Mouse (Mus musculus) CH12.LX (cell line): Measurements from ENCODE around the gene Ccdc114.

Experiments
- CHD1 ChIP-seq: IDR thresholded peaks from 2 replicates; pipeline ENCODE4 v1.6.1; 2012; ENCODE audit warnings: low read depth, low read length, improper control_type of control experiment, inconsistent platforms
- CTCF ChIP-seq, 2 experiments: IDR thresholded peaks in 1 of 2; conservative IDR thresholded peaks in 1 of 2; 2 replicates each; pipeline ENCODE4 v1.5.1; 2011 to 2012; ENCODE audit warnings: low read depth in 2 of 2, low read length in 2 of 2, improper control_type of control experiment in 1 of 2, inconsistent platforms in 1 of 2, mild to moderate bottlenecking in 1 of 2, moderate library complexity in 1 of 2
- EP300 ChIP-seq: IDR thresholded peaks from 2 replicates; pipeline ENCODE4 v1.6.1; 2011; ENCODE audit warnings: low read length, improper control_type of control experiment
- JUN ChIP-seq: IDR thresholded peaks from 2 replicates; pipeline ENCODE4 v1.6.1; 2011; ENCODE audit warnings: low read depth, mild to moderate bottlenecking, low read length, improper control_type of control experiment, moderate library complexity; ENCODE audit not compliant: insufficient read depth
- POLR2A ChIP-seq: IDR thresholded peaks from 2 replicates; pipeline ENCODE4 v1.6.1; 2011; ENCODE audit warnings: low read depth, mild to moderate bottlenecking, improper control_type of control experiment, low read length
- POLR2AphosphoS2 ChIP-seq: IDR thresholded peaks from 2 replicates; pipeline ENCODE4 v1.6.1; 2011; ENCODE audit warnings: low read depth, low read length, improper control_type of control experiment
- SIN3A ChIP-seq: IDR thresholded peaks from 2 replicates; pipeline ENCODE4 v1.6.1; 2012; ENCODE audit warnings: low read length, improper control_type of control experiment, inconsistent platforms
- SMC3 ChIP-seq: IDR thresholded peaks from 2 replicates; pipeline ENCODE4 v1.6.1; 2011; ENCODE audit warnings: low read depth, low read length, improper control_type of control experiment
- TCF12 ChIP-seq: IDR thresholded peaks from 2 replicates; pipeline ENCODE4 v1.6.1; 2014; ENCODE audit warnings: low read depth, mild to moderate bottlenecking, inconsistent platforms, low read length, improper control_type of control experiment
- UBTF ChIP-seq: IDR thresholded peaks from 2 replicates; pipeline ENCODE4 v1.6.1; 2012; ENCODE audit warnings: low read depth, mild to moderate bottlenecking, inconsistent platforms, low read length, improper control_type of control experiment, moderate library complexity
- USF1 ChIP-seq: IDR thresholded peaks from 2 replicates; pipeline ENCODE4 v1.6.1; 2014; ENCODE audit warnings: low read depth, mild to moderate bottlenecking, inconsistent platforms, low read length, improper control_type of control experiment
- ZC3H11A ChIP-seq: IDR thresholded peaks from 2 replicates; pipeline ENCODE4 v1.6.1; 2012; ENCODE audit warnings: low read depth, mild to moderate bottlenecking, inconsistent platforms, low read length, improper control_type of control experiment
- ZKSCAN1 ChIP-seq: IDR thresholded peaks from 2 replicates; pipeline ENCODE4 v1.6.1; 2012; ENCODE audit warnings: low read depth, inconsistent platforms, low read length, improper control_type of control experiment, borderline replicate concordance
- ZNF384 ChIP-seq: IDR thresholded peaks from 2 replicates; pipeline ENCODE4 v1.6.1; 2012; ENCODE audit warnings: low read depth, low read length, improper control_type of control experiment, inconsistent platforms

GRCm38 (mm10) chr7:45901562-45901961 is 22.3 kb upstream of the Ccdc114 start:
- TF ChIP-seq CHD1 (no peak), ZKSCAN1 (no peak), EP300 (no peak), USF1 (no peak), CTCF (conservative IDR thresholded peaks at IDR 0.05 in 1 of 2, IDR thresholded peaks at IDR 0.05 in 1 of 2; ENCODE audit: low read depth in 2 of 2, low read length in 2 of 2) (no peak), POLR2A (no peak), TCF12 (no peak), ZNF384 (no peak), UBTF (no peak), ZC3H11A (no peak), JUN (no peak), SMC3 (no peak), SIN3A (no peak), POLR2AphosphoS2 (no peak)
